Mouse (Mus musculus) C2C12 (cell line): Measurements from ENCODE around the gene Gm44805.

ENCODE experiments used
- CEBPB ChIP-seq: IDR thresholded peaks from one replicate; pipeline ENCODE4 v1.6.1; 2011; ENCODE audit warnings: low read depth, mild to moderate bottlenecking, control low read depth, moderate library complexity
- CTCF ChIP-seq: IDR thresholded peaks from one replicate; pipeline ENCODE4 v1.5.1; 2011; ENCODE audit not compliant: control insufficient read depth, insufficient read depth, insufficient read length
- FOSL1 ChIP-seq: IDR thresholded peaks from one replicate; pipeline ENCODE4 v1.8.0; 2011; ENCODE audit warnings: mild to moderate bottlenecking, low read length; ENCODE audit not compliant: poor library complexity, insufficient read depth, severe bottlenecking
- USF1 ChIP-seq: IDR thresholded peaks from one replicate; pipeline ENCODE4 v1.6.1; 2011; ENCODE audit warnings: low read depth, mild to moderate bottlenecking, control low read depth, moderate library complexity

- no peak for TF ChIP-seq CTCF
- no peak for TF ChIP-seq USF1
- no peak for TF ChIP-seq CEBPB
- TF ChIP-seq FOSL1 = no peak
Observed at GRCm38 (mm10) chr7:19683771-19684201, 2.6 kb upstream of the Gm44805 start.
